Mouse (Mus musculus) thymus, postnatal 36 days (tissue): ENCODE data around the gene Gm20388.
A peak's percentile ranks its signal among the peaks of the same experiment; 100 is the strongest.
"Not testable (repeated sequence)": the region's sequence is repeated elsewhere in the genome, so short reads cannot be mapped to it uniquely, and the experiment has no call there.

Source experiments
- DNase-seq, 2 experiments: peaks; one replicate each; pipeline ENCODE4 v3.0.0; 2022; ENCODE audit warnings: mixed read lengths in 2 of 2

The Gm20388 gene

GRCm38 (mm10) chr8:120704203-120704602 is 793.6 kb downstream of the Gm20388 start:
- no peak for DNase-seq

- DNase-seq = no peak
Observed at GRCm38 (mm10) chr8:120705163-120705562, 794.5 kb downstream of the Gm20388 start.

GRCm38 (mm10) chr8:120706193-120706592 is 795.6 kb downstream of the Gm20388 start:
- DNase-seq = no peak

GRCm38 (mm10) chr8:120709176-120709575 is 798.5 kb downstream of the Gm20388 start:
- DNase-seq = no peak

- no peak for DNase-seq
Observed at GRCm38 (mm10) chr8:120715200-120715599, 804.6 kb downstream of the Gm20388 start.

GRCm38 (mm10) chr8:120715996-120716680 is 805.5 kb downstream of the Gm20388 start:
- no peak for DNase-seq

- no peak for DNase-seq
Observed at GRCm38 (mm10) chr8:120719586-120720236, 809.1 kb downstream of the Gm20388 start.

GRCm38 (mm10) chr8:120723025-120723424 is 812.4 kb downstream of the Gm20388 start:
- no peak for DNase-seq

GRCm38 (mm10) chr8:120724096-120724495 is 813.5 kb downstream of the Gm20388 start:
- not testable (repeated sequence) for DNase-seq

- DNase-seq = peak; percentile 47 to 67
Observed at GRCm38 (mm10) chr8:120724816-120725575, 814.4 kb downstream of the Gm20388 start.

GRCm38 (mm10) chr8:120725576-120725950 is 814.9 kb downstream of the Gm20388 start:
- DNase-seq = no peak

- DNase-seq = no peak
Observed at GRCm38 (mm10) chr8:120726051-120726450, 815.4 kb downstream of the Gm20388 start.

- DNase-seq = no peak
Observed at GRCm38 (mm10) chr8:120728488-120729160, 818.0 kb downstream of the Gm20388 start.

GRCm38 (mm10) chr8:120731582-120731981 is 820.9 kb downstream of the Gm20388 start:
- no peak for DNase-seq

- no peak for DNase-seq
Observed at GRCm38 (mm10) chr8:120732068-120732467, 821.4 kb downstream of the Gm20388 start.

GRCm38 (mm10) chr8:120735770-120736481 is 825.3 kb downstream of the Gm20388 start, which contains the start of gene Irf8:
Irf8 (plus strand) TSS chr8:120736358.
- peak; percentile 91 for DNase-seq

- no peak for DNase-seq
Observed at GRCm38 (mm10) chr8:120736486-120736885, 825.8 kb downstream of the Gm20388 start.

- DNase-seq = no peak
Observed at GRCm38 (mm10) chr8:120737166-120737565, 826.5 kb downstream of the Gm20388 start.

- DNase-seq = no peak
Observed at GRCm38 (mm10) chr8:120738771-120739170, 828.1 kb downstream of the Gm20388 start.

GRCm38 (mm10) chr8:120739526-120739925 is 828.9 kb downstream of the Gm20388 start:
- DNase-seq = no peak

GRCm38 (mm10) chr8:120740579-120740978 is 829.9 kb downstream of the Gm20388 start:
- DNase-seq = no peak

- DNase-seq = no peak
Observed at GRCm38 (mm10) chr8:120741001-120741400, 830.4 kb downstream of the Gm20388 start.
